Mouse (Mus musculus) olfactory bulb, adult 2 months (tissue): ENCODE data around the gene Trak1. TPM values are rescaled to one million over a fixed set of nuclear protein-coding genes. Genes with fewer than 3 reads are reported as not detected.

Experiments used
- H3K27ac ChIP-seq: fragments of 200-500 bp; 2 replicates; pipeline ENCODE4 v1.5.1; 2012; ENCODE audit warnings: low read depth, low read length; ENCODE audit not compliant: insufficient read depth
- H3K4me1 ChIP-seq: fragments of 200-500 bp; 2 replicates; pipeline ENCODE4 v1.6.1; 2012; ENCODE audit warnings: low read length; ENCODE audit not compliant: control insufficient read depth, insufficient read depth
- H3K4me3 ChIP-seq: fragments of 200-500 bp; 2 replicates; pipeline ENCODE4 v1.5.1; 2012; ENCODE audit warnings: mild to moderate bottlenecking, low read depth, low read length, moderate library complexity; ENCODE audit not compliant: insufficient read depth
- CTCF ChIP-seq: fragments of 200-500 bp; IDR thresholded peaks from 2 replicates; pipeline ENCODE4 v1.5.1; 2012; ENCODE audit warnings: low read depth, mild to moderate bottlenecking, low read length, moderate library complexity; ENCODE audit not compliant: insufficient read depth
- POLR2A ChIP-seq: fragments of 200-500 bp; IDR thresholded peaks from 2 replicates; pipeline ENCODE4 v1.6.1; 2012; ENCODE audit warnings: mild to moderate bottlenecking, low read depth, low read length, moderate library complexity; ENCODE audit not compliant: insufficient read depth
- WGBS: fragments of 180-500 bp; shearing (Covaris S2); methylation state at CpG from one replicate; pipeline ENCODE4 v1.1.7; 2018; 5-methylcytosine and 5-hydroxymethylcytosine counted together
- polyA plus RNA-seq: library from polyadenylated mRNA; stranded (reverse); fragments of >200 nt; gene quantifications from 2 replicates; pipeline ENCODE4 v1.2.4, GENCODE M21; 2012; ENCODE audit warnings: low replicate concordance; ENCODE audit not compliant: missing spikeins, insufficient read depth, insufficient read length

Gene Trak1
- polyA plus RNA-seq, 1 experiment: not detected

GRCm38 (mm10) chr9:121477305-121477911 lies 180.1 kb downstream of the Trak1 start:
- WGBS: 7% methylated on average over 15 of the region's 15 CpGs
- TF ChIP-seq CTCF (peak; percentile 64), POLR2A (no peak)
- Histone ChIP-seq H3K4me1 (peaks cover 7% of the 10 kb centered on the region), H3K4me3 (no peak overlapping the region), H3K27ac (no peak overlapping the region)

- 9% methylated on average over 5 of the region's 5 CpGs for WGBS
- TF ChIP-seq CTCF (no peak; the same call in 1 of the 2 replicates), POLR2A (no peak)
- H3K4me1 ChIP-seq: peaks cover 7% of the 10 kb centered on the region
- H3K4me3 ChIP-seq: no peak overlapping the region
- H3K27ac ChIP-seq: no peak overlapping the region
Observed at GRCm38 (mm10) chr9:121479453-121479852, 182.2 kb downstream of the Trak1 start.

- Histone ChIP-seq H3K4me1 (no peaks in the 10 kb centered on the region; the same call in 1 of the 2 replicates), H3K27ac (no peak overlapping the region), H3K4me3 (no peak overlapping the region)
- 58% methylated on average over 7 of the region's 7 CpGs for WGBS
- no peak for TF ChIP-seq POLR2A
- TF ChIP-seq CTCF: no peak
Observed at GRCm38 (mm10) chr9:121487216-121487615, 189.9 kb downstream of the Trak1 start.

- no peak for TF ChIP-seq POLR2A
- Histone ChIP-seq H3K4me1 (peaks cover 11% of the 10 kb centered on the region), H3K27ac (no peak overlapping the region), H3K4me3 (no peak overlapping the region)
- WGBS: 68% methylated on average over 11 of the region's 11 CpGs
Observed at GRCm38 (mm10) chr9:121491592-121492240, 194.4 kb downstream of the Trak1 start.

GRCm38 (mm10) chr9:121494006-121494767 lies 196.9 kb downstream of the Trak1 start:
- Histone ChIP-seq H3K27ac (no peak overlapping the region; the same call in 1 of the 2 replicates), H3K4me1 (peaks cover 11% of the 10 kb centered on the region), H3K4me3 (peak overlapping the region; percentile 31)
- TF ChIP-seq CTCF (no peak), POLR2A (no peak)
- 5% methylated on average over 48 of the region's 48 CpGs for WGBS

GRCm38 (mm10) chr9:121495529-121495928 lies 198.2 kb downstream of the Trak1 start, which contains the start of gene Cck:
Gene Cck (minus strand): TSS chr9:121495694.
- H3K4me3 ChIP-seq: peak within 1 kb of the TSS; percentile 31
- TF ChIP-seq CTCF (no peak), POLR2A (no peak)
- 16% methylated on average over 12 of the region's 12 CpGs for WGBS
- H3K27ac ChIP-seq: no peak within 1 kb of the TSS
- peaks cover 11% of the 10 kb centered on the region for H3K4me1 ChIP-seq

GRCm38 (mm10) chr9:121496102-121496501 lies 198.8 kb downstream of the Trak1 start:
- WGBS: 36% methylated on average over 10 of the region's 10 CpGs
- Histone ChIP-seq H3K4me1 (peaks cover 11% of the 10 kb centered on the region), H3K27ac (no peak overlapping the region), H3K4me3 (no peak overlapping the region)
- TF ChIP-seq CTCF (no peak), POLR2A (no peak)

- no peak overlapping the region for H3K27ac ChIP-seq
- TF ChIP-seq CTCF (no peak), POLR2A (no peak)
Observed at GRCm38 (mm10) chr9:121505346-121505745, 208.0 kb downstream of the Trak1 start.

More at GRCm38 (mm10) chr9:121505346-121505745, 208.0 kb downstream of the Trak1 start:
- Histone ChIP-seq H3K4me3 (no peak overlapping the region), H3K4me1 (peaks cover 4% of the 10 kb centered on the region; the same call in 1 of the 2 replicates)
- WGBS: 89% methylated on average over 8 of the region's 8 CpGs
